Mouse (Mus musculus) testis, adult 2 months (tissue): ENCODE data around the gene Pex11g.
A peak's percentile ranks its signal among the peaks of the same experiment; 100 is the strongest.

Source experiments
- CTCF ChIP-seq: fragments of 200-500 bp; IDR thresholded peaks from 2 replicates; pipeline ENCODE4 v1.5.1; 2012; ENCODE audit warnings: low read depth, mild to moderate bottlenecking, inconsistent platforms, low read length, moderate library complexity; ENCODE audit not compliant: control insufficient read depth, insufficient read depth, insufficient replicate concordance
- POLR2A ChIP-seq: fragments of 200-500 bp; IDR thresholded peaks from 2 replicates; pipeline ENCODE4 v1.6.1; 2012; ENCODE audit warnings: low read depth, mild to moderate bottlenecking, inconsistent platforms, low read length, moderate library complexity; ENCODE audit not compliant: control insufficient read depth

DNA sequence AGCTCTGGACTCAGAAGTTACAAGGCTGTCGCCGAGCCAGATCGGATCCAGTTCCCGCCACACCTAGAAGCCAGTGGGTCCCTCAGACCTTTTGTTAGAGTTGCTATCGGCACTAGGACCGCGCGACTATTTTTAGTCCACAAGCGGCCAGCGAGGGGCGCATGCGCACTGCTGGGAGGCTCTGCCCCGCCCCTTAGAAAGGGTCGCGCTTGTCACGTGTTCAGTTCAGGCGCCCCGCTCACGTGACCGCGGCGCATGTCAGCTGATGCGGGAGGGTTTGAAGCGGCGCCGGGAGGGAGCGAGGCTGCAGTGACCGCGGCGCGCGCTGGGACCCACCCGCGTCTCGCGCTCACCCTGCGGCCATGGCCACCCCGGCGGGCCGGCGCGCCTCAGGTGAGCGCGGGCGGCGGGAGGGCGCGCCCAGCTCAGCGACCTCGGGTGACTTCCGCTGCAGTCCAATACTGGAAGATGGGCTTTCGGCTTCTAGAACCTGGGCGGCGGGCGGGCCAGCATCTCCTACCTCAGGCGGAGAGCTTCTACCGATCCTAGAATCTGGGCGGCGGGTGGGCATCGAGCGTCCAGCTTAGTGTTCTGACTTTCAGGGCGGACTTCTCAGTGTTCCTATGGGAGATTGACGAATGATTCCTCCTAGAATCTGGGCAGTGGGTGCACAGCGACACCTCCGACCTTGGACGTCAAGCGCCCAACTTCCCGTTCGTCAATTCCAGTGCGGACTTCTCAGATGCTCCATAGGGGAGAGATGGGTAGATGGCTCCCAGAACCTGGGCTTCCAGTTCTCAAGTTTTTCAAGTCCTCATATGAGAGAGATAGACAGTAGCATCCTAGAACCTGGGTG lies 33.0 kb upstream of the Pex11g start, which contains the start of gene Mcoln1:
- TF ChIP-seq CTCF (no peak), POLR2A (peak; percentile 77)
